Comparison of ENCODE assay signal across 8 mouse cellular contexts in genomic region chr12:104751814-104752765, GRCm38 (mm10). TPM values are rescaled to one million over a fixed set of nuclear protein-coding genes. Genes with fewer than 3 reads are reported as not detected.
DNase-seq lines count a peak whose midpoint lies in the region; ATAC-seq lines count a peak whose summit lies in the region.

TSS of gene Dicer1 (minus strand) at chr12:104751952.

- DNase-seq in adipocyte (ENCODE audit: low spot score): peak; percentile 90
- DNase-seq in embryo, embryonic 10 days (ENCODE audit: low spot score): peak; percentile 95
- peak; percentile 97 for DNase-seq in gastrocnemius, postnatal 14 days
- peak; percentile 97 for DNase-seq in left cerebral cortex, postnatal 10 days (ENCODE audit: extremely low spot score in 1 of 2, low spot score in 2 of 2)
- DNase-seq in right cerebral cortex, postnatal 25 days: peak; percentile 99
- peak; percentile 97 to 99 for DNase-seq in urinary bladder, postnatal 4 days (ENCODE audit: low spot score in 2 of 2)

- peak; percentile 90 for ATAC-seq in inflammation-experienced regulatory T-cells, adult 6 months
- peak; percentile 95 for ATAC-seq in megakaryocyte-erythroid progenitor cell, adult 5-6 weeks (replicated peaks; ENCODE audit: low FRiP score, low TSS enrichment, poor library complexity, severe bottlenecking)

- intact Hi-C loops in gastrocnemius, postnatal 14 days (cut with DNase I; ENCODE audit: low total_unique reads): no loop called here
- intact Hi-C loops in left cerebral cortex, postnatal 10 days (cut with DNase I): no loop called here

RNA-seq across cellular contexts. Expression of gene Dicer1, which starts in this region (rescaled TPM):
- total RNA-seq in gastrocnemius, postnatal 14 days (2021): 10 to 100 TPM; 32.0 to 33.8 TPM
- 10 to 100 TPM in 2 of 3 experiments, 1 to 10 TPM in 1; 8.9 to 14.8 (median 14.1) TPM for polyA plus RNA-seq in inflammation-experienced regulatory T-cells, adult 6 months (2017; shearing (Covaris generic))
- total RNA-seq in left cerebral cortex, postnatal 10 days (2021): 10 to 100 TPM; 63.3 to 64.7 TPM
- total RNA-seq in megakaryocyte-erythroid progenitor cell, adult 5-6 weeks (2014; fragmentation: Nextera tagmentation): 35.2 and 61.1 TPM in 2 replicates
- 22.3 and 38.8 TPM in 2 replicates for total RNA-seq in megakaryocyte-erythroid progenitor cell, adult 5-6 weeks (2017)

Comparison
In these comparisons a context has a peak if more than half of its experiments do, and no peak if none do; other contexts are left out.
1. Peak in every context shown above with its lines: DNase-seq and ATAC-seq.